Mouse (Mus musculus) hindlimb bud, embryonic 11.5 days (tissue): ENCODE results near the gene Hlcs.
A peak's percentile ranks its signal among the peaks of the same experiment; 100 is the strongest.

Source experiments
- DNase-seq: peaks from one replicate; pipeline ENCODE4 v3.0.0-alpha.2; 2012; ENCODE audit warnings: low read depth, low spot score; ENCODE audit errors: extremely low spot score

Gene Hlcs

DNA sequence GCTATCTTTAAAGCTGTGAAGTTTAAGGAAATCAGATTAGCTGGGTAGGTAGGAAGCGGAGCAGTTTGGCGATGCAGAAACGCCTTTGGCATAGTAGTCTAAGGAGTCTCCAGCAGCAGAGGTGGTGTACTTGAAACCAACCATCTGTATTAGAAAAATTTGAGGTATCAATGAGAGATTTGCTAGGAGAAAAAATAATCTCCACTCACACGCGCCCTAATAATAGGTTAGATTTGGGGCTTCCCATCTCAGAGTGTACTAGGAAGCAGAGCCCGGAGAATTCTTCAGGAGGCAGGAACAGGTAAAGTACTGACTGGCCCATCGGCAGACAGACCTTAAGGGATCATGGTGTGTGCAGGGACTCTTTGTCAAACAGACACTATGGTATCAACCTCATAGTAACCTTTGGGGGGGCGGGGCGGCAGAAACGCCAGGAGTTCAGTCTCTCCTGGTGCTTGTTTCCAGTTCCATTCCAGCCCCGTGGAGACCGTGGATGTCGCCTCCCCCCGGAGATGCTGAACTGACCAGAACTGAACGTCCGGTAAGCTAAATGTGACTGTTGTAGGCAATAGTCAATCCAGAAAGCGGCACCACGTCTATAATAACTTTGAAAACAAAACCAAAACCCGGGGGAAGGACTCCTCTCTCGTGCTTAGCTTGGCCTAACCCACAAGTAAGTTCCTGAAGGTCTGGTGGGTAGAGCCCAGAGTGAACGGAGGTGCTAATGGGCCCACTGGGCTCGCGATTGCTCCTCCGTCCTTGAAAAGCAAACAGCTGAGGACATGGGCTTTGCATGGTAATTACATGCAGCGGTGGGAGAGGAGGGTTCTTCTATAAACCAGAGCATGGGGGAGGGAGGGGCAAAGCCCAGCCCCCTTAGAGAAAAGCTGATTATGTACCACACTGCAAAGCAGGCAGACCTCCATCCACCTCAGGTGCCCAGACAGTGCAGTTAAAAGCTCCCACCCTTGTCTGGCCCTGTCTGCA, 15.8 kb upstream of the Hlcs start:
- DNase-seq: no peak

DNA sequence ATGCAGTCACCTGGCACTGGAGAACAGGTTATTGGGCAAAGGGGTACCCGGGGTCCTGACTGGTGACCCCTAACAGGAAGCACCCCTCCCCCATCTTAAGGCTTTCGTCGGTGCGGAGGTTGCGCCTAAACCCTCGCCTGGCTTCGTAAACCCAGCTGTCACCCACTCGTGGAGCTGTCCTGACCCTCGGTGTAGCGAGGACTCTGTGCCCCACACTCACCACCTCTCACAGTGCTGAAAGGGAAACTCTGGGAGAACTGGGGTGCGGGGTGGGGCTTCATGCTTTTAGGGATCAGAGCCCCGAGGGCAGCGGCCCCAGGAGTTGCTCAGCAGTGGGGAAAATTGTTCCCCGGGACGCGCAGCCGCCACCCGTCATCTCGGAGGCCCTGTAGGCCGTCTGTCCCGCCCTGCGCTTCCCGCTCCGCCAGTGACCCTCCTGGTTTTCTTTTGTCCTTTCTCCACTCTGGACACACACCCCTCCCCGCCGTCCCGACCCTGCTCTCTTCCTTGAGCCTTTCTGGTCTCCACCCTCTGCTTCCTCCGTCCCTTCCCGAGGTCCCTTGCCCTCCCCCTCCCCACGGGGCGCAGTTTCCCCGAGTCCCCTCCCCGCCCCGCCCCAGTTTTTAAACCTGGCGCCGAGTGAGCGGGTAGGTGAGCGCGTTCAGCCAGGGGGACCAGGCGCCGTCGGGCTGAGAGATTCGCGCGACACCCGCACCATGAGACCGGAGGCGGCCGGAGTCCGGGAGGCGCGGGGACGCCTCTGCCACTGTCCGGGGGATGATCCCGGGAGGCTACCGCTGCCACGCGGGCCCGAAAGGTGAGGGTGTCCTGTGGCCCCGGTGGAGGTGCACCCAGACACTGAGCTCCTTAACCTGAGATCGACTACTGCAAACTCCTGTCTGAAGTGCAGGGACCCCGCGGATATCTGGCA, 14.7 kb upstream of the Hlcs start, which contains the start of gene Ripply3:
Ripply3 (plus strand) TSS at position 640 of the 931 bp plus-strand sequence.
- DNase-seq: no peak

DNA sequence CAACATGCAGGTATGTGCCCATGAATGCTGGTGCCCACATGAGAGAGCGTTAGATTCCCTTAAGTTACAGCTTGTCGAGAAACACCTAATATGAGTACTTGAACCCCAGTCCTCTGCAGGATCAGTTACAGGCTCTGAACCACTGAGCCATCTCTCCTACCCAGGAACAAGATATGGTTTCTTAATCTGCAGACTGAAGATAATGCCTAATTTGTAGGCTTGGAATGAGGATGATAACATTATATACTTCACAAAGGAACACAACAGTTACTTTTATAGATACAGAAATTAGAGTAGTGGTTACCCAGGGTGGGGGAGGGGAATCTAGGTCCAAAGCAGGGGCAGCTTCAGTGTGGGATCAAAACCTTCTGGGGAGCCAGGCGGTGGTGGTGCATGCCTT, 12.6 kb upstream of the Hlcs start:
- DNase-seq: no peak

- no peak for DNase-seq
Measured at GRCm38 (mm10) chr16:94323681-94324080, 10.3 kb upstream of the Hlcs start.

GRCm38 (mm10) chr16:94320223-94320622, 6.9 kb upstream of the Hlcs start:
- DNase-seq: no peak

GRCm38 (mm10) chr16:94317752-94318151, 4.4 kb upstream of the Hlcs start:
- no peak for DNase-seq

- no peak for DNase-seq
Measured at GRCm38 (mm10) chr16:94315215-94315614, 1.8 kb upstream of the Hlcs start.

- DNase-seq: no peak
Measured at GRCm38 (mm10) chr16:94314626-94315025, 1.3 kb upstream of the Hlcs start.

- peak; percentile 94 for DNase-seq
Measured at GRCm38 (mm10) chr16:94312663-94313228, 625 bp downstream of the Hlcs start.

DNA sequence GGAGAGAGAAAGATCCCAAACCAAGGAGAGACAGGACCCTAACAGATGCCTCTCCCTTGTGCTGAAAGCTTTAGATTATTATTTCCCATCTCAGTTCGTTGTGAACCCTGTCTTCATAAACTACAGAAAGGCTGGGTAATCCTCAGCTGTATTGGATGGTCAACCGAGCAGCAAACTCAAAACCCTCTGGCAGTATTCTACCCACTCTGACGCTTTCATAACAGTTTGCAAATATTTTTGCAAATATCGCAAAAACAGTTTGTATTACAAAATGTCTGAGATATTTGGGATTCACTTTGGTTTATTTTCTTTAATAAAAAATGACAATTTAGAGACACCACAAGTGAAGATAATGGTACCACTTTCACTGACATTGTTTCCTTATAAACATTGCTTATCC, 1.4 kb downstream of the Hlcs start:
- no peak for DNase-seq

DNA sequence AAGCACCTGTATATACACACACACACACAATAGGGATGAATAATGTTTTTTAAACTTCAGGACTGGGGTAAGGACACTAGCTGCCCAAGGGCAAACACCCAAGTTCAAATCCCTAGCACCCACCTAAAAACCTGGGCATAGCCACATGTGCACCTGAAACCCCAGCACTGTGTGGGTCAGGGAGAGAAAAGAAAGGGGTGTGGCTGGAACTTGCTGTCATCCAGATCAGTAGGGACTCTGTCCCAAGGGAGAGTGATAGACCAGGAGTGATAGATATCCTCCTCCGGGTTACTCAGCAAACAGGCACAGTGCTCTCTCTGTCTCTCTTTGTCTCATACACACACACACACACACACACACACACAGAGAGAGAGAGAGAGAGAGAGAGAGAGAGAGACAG, 2.0 kb downstream of the Hlcs start:
- no peak for DNase-seq

DNA sequence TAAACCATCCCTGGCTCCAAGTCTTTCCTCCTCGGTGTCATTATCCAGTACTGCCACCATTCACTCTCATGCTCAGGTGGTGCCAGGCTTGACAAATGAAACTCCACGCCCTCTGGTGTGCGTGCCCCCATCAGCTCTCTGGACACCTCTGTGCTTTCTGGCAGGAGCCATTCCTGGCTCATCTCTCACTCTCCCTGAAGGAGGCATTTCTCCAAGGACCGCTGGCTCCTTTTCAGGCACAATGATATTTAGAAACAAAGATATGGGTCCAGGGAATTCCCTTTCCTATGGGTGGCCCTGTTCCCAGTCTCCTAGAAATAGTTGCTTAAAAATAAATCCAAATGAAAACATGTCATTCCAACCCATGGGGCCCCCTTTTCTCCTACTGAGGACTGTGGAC, 4.3 kb downstream of the Hlcs start:
- DNase-seq: no peak

GRCm38 (mm10) chr16:94307942-94308341, 5.4 kb downstream of the Hlcs start:
- DNase-seq: no peak

DNA sequence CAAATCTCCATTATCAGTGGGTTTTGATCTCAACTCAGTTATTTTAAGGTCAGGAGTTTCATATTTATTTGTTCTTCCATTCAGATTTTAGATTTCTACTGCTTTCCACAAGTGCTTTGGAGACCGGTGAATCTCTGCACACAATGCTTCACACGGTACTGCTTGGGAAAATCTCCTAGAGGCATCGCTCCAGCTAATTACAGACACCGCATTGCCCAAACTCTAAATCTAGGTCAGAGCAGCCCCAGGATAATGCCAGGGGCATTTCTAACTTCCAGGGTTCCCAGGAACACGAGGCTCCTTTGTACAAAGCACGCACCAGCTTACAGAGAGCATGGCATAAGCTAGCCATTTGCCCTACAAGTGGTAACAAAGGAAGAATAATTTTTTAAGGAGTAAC, 5.8 kb downstream of the Hlcs start:
- no peak for DNase-seq

- DNase-seq: no peak
Measured at GRCm38 (mm10) chr16:94303203-94303535, 10.2 kb downstream of the Hlcs start.

DNA sequence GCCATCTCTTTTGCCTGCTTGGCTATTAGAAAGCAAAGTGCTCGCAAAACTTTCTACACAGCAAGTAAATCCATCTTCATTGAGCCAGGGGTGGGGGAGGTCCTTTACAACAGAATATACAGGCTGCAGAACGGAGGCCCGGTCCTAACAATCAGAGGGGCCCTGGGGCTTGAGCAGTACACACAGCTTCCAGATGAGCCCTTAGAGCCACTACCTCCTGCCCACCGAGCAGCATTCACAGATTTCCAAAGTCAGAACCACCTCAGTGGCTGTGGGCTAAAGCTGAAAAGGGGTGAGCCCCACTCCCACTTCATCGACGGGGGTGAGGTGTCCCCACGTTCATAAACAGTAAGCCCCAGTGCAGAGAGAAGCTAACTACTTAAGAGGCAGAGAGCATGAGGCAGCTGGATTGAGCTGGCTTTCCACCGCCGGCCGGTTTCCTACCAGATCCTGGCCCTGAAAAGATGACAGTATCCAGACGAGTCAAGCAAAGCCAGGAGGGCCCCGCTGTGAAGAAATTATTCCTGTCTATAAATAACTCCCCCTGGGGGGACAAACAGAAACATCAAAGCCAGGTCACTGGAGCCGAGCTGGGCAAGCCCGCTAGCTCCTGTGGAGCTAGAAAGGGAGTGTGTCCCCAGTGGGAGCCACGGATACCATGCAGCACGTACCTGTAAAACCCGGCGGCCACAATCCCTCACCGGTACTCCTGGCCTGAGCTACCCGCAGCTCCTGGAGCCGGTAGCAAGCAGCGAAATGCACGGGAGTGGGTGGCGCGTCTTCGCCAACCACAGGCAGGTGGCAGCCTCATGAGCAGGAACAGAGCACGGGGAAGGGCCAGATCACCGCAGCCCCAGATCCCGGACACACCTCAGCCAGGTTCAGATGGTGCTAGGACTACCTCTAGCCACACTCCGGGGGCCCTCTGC, 10.8 kb downstream of the Hlcs start:
- DNase-seq: no peak

DNA sequence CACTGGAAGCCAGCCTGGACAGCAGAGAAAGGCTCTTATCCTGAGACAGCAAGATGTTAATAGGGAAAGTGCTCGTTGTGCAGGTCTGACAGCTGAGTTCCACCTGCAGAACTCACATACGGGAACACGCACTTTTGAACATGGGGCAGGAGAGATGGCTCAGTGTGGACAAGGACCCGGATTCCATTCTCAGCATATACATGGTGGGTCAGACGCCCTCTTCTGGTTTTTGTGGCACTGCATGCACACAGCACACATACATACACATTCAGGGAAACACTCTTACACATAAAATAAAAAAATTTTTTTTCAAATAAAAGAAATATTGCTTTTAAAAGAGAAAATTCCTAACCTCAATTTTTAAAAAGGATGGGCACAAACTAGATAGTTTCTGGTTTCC, 11.7 kb downstream of the Hlcs start:
- no peak for DNase-seq

- no peak for DNase-seq
Measured at GRCm38 (mm10) chr16:94301194-94301593, 12.2 kb downstream of the Hlcs start.

DNA sequence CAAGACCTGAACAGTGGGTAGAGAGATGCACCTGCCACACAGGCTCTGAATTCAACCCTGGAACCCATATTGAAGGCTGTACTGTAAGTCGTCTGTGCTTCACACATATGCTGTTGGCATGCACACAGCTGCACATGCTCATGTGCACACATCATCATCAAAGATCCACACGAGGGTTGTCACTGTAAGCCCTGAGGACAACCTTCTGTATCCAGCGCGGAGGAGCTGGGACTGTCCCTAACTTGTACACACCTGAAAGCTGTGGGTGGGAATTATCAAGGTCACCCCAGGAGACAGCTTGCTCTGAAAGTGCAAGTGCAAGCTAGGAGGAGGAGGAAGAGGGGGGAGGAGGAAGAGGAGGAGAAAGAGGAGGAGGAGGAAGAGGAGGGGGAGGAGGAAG, 14.2 kb downstream of the Hlcs start:
- DNase-seq: no peak

DNA sequence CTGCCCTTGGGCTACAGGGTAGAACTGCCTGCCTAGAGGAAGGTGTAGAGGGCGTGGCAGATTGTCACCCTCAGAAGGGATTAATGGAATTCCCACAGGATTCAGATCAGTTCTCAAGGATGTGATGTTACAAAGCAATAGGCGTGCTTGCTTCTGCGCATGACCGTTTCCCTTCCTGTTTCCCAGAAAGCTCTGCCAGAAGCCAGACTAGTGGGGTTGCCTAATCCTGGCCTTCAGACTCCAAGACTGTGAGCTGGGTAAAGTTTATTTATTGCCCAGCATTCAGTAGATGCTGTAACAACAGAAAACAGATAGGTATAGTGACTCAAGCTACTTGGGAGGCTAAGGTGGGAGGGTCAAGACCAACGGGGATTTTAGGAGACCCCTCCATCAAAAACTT, 15.3 kb downstream of the Hlcs start:
- no peak for DNase-seq
